Mouse (Mus musculus) heart, embryonic 10.5 days (tissue): ENCODE measurements around the gene Col4a2. TPM values are rescaled to one million over a fixed set of nuclear protein-coding genes. Genes with fewer than 3 reads are reported as not detected.

ENCODE experiments used
- DNase-seq: peaks from one replicate; pipeline ENCODE4 v3.0.0-alpha.2; 2017; ENCODE audit warnings: low spot score
- H3K27ac ChIP-seq: fragments of 300-500 bp; sonication (generic); 2 replicates; pipeline ENCODE4 v1.5.1; 2016; ENCODE audit warnings: mild to moderate bottlenecking
- H3K27me3 ChIP-seq: fragments of 300-500 bp; sonication (generic); 2 replicates; pipeline ENCODE4 v1.6.1; 2016; ENCODE audit warnings: mild to moderate bottlenecking; ENCODE audit not compliant: poor library complexity, insufficient read depth, severe bottlenecking
- H3K36me3 ChIP-seq: fragments of 300-500 bp; sonication (generic); 2 replicates; pipeline ENCODE4 v1.6.1; 2016; ENCODE audit warnings: mild to moderate bottlenecking, moderate library complexity
- H3K4me1 ChIP-seq: fragments of 300-500 bp; sonication (generic); 2 replicates; pipeline ENCODE4 v1.6.1; 2016; ENCODE audit warnings: mild to moderate bottlenecking
- H3K4me3 ChIP-seq: fragments of 300-500 bp; sonication (generic); 2 replicates; pipeline ENCODE4 v1.5.1; 2016; ENCODE audit warnings: mild to moderate bottlenecking, moderate library complexity
- H3K9me3 ChIP-seq: fragments of 300-500 bp; sonication (generic); 2 replicates; pipeline ENCODE4 v1.6.1; 2016; ENCODE audit warnings: mild to moderate bottlenecking, moderate library complexity
- WGBS: fragments of 180-500 bp; shearing (Covaris S2); methylation state at CpG from one replicate; pipeline ENCODE4 v1.1.7; 2016; 5-methylcytosine and 5-hydroxymethylcytosine counted together
- polyA plus RNA-seq: library from polyadenylated mRNA; unstranded; fragments of >200 nt; fragmentation: Nextera tagmentation; extraction: Ambion mirVana; gene quantifications from 2 replicates; pipeline ENCODE4 v1.2.1, GENCODE M21; 2016

Col4a2 gene
- polyA plus RNA-seq, 1 experiment from 2014 or later, result 54.9 TPM

DNA sequence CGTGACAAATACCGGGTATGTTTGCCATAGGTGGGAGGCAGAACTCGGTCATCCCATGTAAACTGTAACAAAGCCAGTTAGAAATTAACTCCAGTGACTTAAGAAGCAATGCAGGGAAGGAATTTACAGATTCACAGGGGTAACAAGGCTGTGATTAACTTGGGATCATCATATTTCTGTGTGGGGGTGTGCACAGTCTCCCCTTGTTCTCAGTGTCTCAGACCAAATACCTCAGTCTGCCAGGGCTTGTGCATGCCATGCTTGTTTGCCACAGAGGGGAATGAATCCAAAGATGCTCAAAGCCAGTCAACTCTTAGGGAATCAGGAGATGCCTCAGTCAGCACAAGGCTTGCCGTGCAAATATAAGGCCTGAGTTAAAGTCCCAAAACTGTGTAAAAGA lies 89.6 kb downstream of the Col4a2 start:
- Histone ChIP-seq H3K27ac (no peak overlapping the region), H3K4me1 (peaks cover 58% of the 10 kb centered on the region), H3K36me3 (peaks cover 57% of the 10 kb centered on the region), H3K9me3 (no peaks in the 10 kb centered on the region), H3K27me3 (no peaks in the 10 kb centered on the region), H3K4me3 (no peak overlapping the region)
- no peak for DNase-seq
- 92% methylated on average over 4 of the region's 4 CpGs for WGBS

DNA sequence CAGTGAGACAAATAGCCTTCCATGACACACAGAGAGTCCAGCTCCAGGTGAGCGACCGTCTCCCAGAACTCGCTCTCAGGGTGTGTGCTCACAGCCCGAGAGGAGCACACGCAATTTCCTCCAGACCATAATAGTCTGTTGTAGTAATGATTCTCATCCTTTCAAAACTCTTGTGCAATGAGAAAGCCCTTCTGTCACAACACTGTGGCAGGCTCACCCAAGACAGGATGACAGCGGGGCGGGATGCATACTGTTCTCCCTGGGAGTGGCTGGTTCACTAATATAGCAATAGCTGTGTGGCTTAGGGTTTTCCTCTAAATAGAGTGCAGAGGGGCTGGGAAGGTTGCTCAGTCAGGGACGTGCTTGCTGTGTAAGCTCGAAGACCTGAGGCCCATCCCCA lies 91.2 kb downstream of the Col4a2 start:
- no peak for DNase-seq
- H3K27ac ChIP-seq, result no peak overlapping the region
- peaks cover 58% of the 10 kb centered on the region for H3K4me1 ChIP-seq
- peaks cover 65% of the 10 kb centered on the region for H3K36me3 ChIP-seq
- no peaks in the 10 kb centered on the region for H3K27me3 ChIP-seq
- H3K9me3 ChIP-seq, result no peaks in the 10 kb centered on the region
- H3K4me3 ChIP-seq, result no peak overlapping the region
- WGBS, result 95% methylated on average over 9 of the region's 9 CpGs

DNA sequence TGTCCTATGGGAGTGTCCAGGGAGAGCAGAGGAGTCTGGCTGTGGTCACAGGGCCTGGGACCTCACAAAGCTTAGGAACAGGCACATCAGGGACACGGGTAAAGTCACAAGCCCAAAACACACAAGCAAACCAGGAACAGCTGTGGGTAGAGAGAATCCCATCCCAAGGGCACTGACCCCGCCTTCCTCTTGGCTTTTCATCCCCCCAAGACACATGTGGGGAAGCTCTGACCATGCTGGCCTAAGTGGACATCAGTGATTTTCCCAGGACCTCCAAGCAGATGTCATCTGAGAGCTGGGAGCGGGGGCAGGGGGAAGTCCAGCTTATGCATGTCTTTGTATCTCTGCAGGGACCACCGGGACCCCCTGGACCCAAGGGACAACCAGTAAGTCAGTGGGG lies 92.0 kb downstream of the Col4a2 start:
- Histone ChIP-seq H3K27ac (peak overlapping the region; percentile 42), H3K27me3 (no peaks in the 10 kb centered on the region), H3K4me1 (peaks cover 50% of the 10 kb centered on the region), H3K4me3 (no peak overlapping the region), H3K9me3 (no peaks in the 10 kb centered on the region), H3K36me3 (peaks cover 70% of the 10 kb centered on the region)
- no peak for DNase-seq
- 68% methylated on average over 4 of the region's 4 CpGs for WGBS

DNA sequence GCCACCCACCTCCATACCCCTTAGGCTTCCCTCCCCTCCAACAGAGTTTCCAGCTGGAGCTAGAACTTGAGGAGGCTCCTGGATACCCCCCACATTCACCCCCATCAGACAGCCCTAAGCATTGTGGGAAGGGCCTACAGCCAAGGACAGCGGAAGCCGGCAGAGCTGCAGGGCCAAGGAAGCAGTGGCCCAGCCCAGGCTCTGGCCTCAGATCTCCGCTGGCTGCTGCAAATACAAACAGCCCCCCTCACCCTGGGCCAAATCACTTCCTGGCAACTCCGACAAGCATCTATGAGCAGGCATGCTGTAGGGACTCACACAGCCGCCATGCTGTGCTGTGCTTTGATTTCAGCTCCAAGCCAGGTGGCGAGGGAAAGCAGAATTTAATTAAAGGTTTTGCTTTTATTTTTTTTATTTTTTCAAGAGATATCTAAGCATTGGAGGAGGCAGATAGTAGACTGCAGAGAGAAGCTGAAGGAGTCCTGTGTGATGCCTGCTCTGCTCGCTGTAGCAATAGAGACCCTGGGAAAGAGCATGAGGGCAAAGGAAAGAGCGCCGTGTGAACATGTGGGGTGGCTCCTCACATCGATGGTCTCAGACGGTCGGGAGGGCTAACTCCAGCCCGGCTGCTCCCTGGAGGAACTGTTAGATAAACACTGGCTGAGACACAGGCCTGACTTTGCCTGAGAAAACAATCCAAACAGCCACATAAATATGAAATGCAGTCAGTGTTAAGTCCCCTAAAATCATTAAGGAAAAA lies 93.3 kb downstream of the Col4a2 start:
- Histone ChIP-seq H3K9me3 (no peaks in the 10 kb centered on the region), H3K27me3 (no peaks in the 10 kb centered on the region), H3K36me3 (peaks cover 76% of the 10 kb centered on the region), H3K27ac (peak overlapping the region; percentile 75), H3K4me3 (no peak overlapping the region), H3K4me1 (peaks cover 38% of the 10 kb centered on the region)
- WGBS, result 25% methylated on average over 13 of the region's 13 CpGs
- DNase-seq, result no peak

DNA sequence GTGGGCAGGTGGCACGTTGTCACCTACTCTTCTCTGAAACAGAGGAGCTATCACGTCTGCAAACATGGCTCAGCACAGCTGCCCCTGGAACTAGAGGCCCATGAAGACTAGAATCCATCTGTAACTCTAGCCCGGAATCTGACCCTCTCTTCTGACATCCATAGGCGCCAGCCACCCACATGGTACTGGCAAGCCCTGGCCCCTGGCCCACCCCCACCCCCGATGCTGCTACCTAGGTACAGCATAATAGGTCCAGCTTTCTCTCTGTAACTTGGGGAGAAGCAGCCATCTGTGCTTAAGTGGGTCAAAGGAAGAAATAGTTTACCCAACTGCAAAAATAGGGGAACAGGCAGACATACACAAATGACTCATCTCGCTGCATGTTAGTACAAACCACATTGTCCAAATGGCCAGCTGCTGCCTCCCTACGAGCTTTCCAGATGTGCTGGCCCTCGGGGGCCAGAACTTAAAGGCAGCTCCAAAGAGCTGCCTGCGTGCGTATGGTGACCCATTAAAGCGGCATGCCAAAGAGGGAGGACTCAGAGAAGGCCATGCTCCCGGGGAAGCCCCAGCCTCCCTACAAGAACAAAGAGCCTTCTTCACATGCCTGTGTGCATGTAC lies 99.0 kb downstream of the Col4a2 start:
- no peaks in the 10 kb centered on the region for H3K27me3 ChIP-seq
- no peak overlapping the region for H3K27ac ChIP-seq
- WGBS, result 81% methylated on average over 12 of the region's 12 CpGs
- no peak overlapping the region for H3K4me3 ChIP-seq
- no peak for DNase-seq
- no peaks in the 10 kb centered on the region for H3K9me3 ChIP-seq
- peaks cover 92% of the 10 kb centered on the region for H3K36me3 ChIP-seq
- H3K4me1 ChIP-seq, result peaks cover 18% of the 10 kb centered on the region

DNA sequence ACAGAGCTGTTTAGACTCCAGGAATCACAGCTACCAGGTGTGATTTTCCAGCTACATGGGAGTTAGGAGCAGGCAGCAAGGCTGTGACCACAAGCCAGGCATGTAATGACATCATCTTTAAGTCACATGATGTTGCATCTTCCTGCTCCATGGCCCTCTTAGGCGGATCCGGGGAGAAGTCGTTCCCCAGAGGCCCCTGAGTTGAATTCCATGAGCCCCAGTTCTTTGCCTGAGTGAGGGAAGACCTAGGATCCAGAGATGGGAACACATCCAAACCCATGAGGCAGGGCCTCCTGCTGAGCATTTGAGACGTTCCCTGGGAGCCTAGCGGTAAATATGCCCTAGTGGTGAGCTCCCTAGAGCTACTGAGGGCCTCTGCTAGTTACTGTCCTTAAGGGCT lies 99.8 kb downstream of the Col4a2 start:
- no peak overlapping the region for H3K27ac ChIP-seq
- no peaks in the 10 kb centered on the region for H3K9me3 ChIP-seq
- no peak for DNase-seq
- H3K4me3 ChIP-seq, result no peak overlapping the region
- WGBS, result 71% methylated on average over 5 of the region's 5 CpGs
- H3K36me3 ChIP-seq, result peaks cover 88% of the 10 kb centered on the region
- H3K4me1 ChIP-seq, result peaks cover 10% of the 10 kb centered on the region
- no peaks in the 10 kb centered on the region for H3K27me3 ChIP-seq

DNA sequence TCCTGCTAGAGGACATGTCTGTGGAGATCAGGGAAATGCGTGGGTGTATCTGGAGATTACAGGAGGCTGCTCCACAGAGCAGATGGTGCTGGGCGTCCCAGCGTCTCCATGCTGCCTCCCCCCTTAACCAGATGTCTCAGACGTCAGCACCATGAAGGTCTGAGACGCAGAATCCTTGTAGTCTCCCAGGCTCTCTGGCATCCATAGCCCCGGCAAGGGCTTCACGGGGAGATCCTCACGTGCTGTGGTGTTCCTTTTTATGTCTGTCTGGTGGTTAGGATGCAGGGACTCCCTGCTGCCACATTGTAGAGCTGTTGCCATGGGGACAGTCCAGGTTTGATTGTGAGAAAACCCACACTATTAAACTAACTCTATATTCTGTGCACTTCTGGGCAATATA lies 101.7 kb downstream of the Col4a2 start:
- Histone ChIP-seq H3K27ac (peak overlapping the region; percentile 42; the same call in 1 of the 2 replicates), H3K9me3 (no peaks in the 10 kb centered on the region), H3K4me1 (peaks cover 14% of the 10 kb centered on the region; the same call in 1 of the 2 replicates), H3K27me3 (no peaks in the 10 kb centered on the region), H3K36me3 (peaks cover 87% of the 10 kb centered on the region), H3K4me3 (no peak overlapping the region)
- 65% methylated on average over 8 of the region's 8 CpGs for WGBS
- no peak for DNase-seq

DNA sequence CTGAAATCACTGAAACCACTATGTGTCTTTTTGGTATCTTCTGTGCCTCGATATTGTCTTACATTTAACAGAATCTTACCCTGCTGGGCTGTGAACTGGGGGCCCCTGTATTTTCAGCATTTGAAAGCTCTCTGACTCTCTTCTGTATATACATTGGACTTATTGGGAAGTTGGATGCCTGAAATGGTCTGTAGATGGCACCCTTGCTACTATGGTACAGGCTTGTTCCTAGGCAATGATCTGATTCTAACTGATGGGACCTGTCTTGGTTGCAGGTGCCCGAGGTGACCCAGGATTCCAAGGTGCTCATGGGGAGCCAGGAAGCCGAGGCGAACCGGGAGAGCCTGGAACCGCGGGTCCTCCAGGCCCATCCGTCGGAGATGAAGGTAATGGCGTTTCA lies 102.5 kb downstream of the Col4a2 start:
- H3K4me1 ChIP-seq, result peaks cover 14% of the 10 kb centered on the region; the same call in 1 of the 2 replicates
- H3K4me3 ChIP-seq, result no peak overlapping the region
- 79% methylated on average over 10 of the region's 10 CpGs for WGBS
- no peak for DNase-seq
- H3K27me3 ChIP-seq, result no peaks in the 10 kb centered on the region
- no peaks in the 10 kb centered on the region for H3K9me3 ChIP-seq
- no peak overlapping the region for H3K27ac ChIP-seq
- peaks cover 80% of the 10 kb centered on the region for H3K36me3 ChIP-seq

DNA sequence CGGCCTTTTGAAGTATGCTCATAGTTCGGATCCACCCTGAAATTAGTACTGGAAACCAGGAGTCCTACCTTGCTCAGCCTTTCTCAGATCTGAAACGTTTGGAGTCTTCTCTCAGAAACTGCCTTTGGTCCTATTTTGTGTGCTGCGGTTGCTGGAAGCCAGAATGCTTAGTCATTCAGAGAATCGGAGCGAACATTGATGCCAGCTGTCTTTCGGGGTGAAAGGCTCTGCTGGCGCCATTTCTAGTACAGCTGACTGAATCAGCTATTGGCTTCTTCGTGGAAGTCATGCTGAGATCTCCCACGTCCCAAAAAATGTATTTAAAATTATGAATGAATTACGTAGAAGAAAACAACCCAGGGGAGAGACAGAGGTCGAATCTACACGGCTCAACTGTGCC lies 105.2 kb downstream of the Col4a2 start:
- Histone ChIP-seq H3K36me3 (peaks cover 73% of the 10 kb centered on the region), H3K27me3 (no peaks in the 10 kb centered on the region), H3K4me3 (no peak overlapping the region), H3K4me1 (peaks cover 21% of the 10 kb centered on the region), H3K27ac (no peak overlapping the region), H3K9me3 (no peaks in the 10 kb centered on the region)
- WGBS, result 81% methylated on average over 13 of the region's 13 CpGs
- no peak for DNase-seq

DNA sequence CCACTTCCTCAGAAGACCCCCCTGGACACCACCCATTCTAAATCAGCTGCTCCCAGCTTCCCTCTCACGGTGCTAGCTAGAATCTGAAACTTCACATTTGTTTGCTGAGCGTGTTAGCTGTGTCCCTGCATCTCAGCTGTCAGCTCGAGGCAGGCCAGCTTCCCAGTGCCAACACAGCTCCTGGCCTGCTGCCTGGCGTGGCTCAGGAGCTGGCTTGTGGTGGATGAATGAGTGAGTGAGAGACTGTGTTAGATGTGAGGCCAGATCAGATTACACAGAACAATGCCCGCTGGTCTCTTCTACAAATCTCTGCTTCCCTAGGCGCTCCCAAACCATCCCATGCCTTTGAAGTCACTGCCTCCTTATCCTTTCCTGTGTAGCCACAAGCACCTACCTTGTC lies 106.6 kb downstream of the Col4a2 start:
- Histone ChIP-seq H3K9me3 (no peaks in the 10 kb centered on the region), H3K27me3 (no peaks in the 10 kb centered on the region), H3K27ac (0 out of 2 replicates have a peak overlapping the region, but pooled peaks have one; percentile 6), H3K36me3 (peaks cover 71% of the 10 kb centered on the region), H3K4me1 (peaks cover 15% of the 10 kb centered on the region), H3K4me3 (no peak overlapping the region)
- WGBS, result 51% methylated on average over 6 of the region's 6 CpGs
- no peak for DNase-seq

DNA sequence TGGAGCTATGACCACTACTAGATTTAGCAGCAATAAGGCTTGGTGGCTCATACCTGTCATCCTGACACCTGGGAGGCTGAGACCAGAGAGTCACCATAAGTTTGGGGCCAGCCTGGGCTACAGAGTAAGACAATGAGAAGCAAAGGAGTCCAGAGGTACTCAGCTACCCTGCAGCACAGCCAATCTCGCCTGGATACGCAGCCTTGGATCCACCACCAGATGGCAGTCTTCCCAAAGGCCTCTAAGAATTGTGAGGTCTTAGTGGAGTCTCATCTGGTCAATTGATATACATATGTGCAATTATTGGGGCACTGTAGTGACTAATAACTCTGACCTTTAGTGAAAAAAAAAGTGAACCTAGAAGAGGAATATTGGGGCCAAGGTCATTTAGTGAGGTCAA lies 107.0 kb downstream of the Col4a2 start:
- H3K27ac ChIP-seq, result no peak overlapping the region
- peaks cover 70% of the 10 kb centered on the region for H3K36me3 ChIP-seq
- WGBS, result 13% methylated on average over 2 of the region's 2 CpGs
- DNase-seq, result peak; percentile 87
- H3K9me3 ChIP-seq, result no peaks in the 10 kb centered on the region
- H3K4me3 ChIP-seq, result no peak overlapping the region
- no peaks in the 10 kb centered on the region for H3K27me3 ChIP-seq
- peaks cover 14% of the 10 kb centered on the region for H3K4me1 ChIP-seq

DNA sequence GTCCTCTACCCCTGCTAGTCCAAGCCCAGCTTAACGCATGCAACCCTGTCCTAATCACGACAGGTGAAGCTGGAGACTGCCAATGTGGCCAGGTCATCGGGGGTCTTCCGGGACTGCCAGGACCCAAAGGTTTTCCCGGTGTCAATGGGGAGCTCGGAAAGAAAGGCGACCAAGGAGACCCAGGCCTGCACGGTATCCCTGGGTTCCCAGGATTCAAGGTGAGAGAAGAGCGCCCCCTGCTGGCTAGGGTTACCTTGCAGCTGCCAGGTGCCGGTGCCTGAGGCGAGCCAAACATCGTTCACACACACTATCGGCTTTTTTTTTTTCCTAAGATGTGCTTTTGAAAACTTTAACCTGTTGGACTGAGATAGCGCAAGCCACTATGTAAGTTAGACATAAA lies 108.5 kb downstream of the Col4a2 start:
- no peak for DNase-seq
- Histone ChIP-seq H3K9me3 (no peaks in the 10 kb centered on the region), H3K36me3 (peaks cover 70% of the 10 kb centered on the region), H3K4me1 (peaks cover 18% of the 10 kb centered on the region), H3K27me3 (no peaks in the 10 kb centered on the region), H3K27ac (no peak overlapping the region), H3K4me3 (no peak overlapping the region)
- 57% methylated on average over 14 of the region's 14 CpGs for WGBS

DNA sequence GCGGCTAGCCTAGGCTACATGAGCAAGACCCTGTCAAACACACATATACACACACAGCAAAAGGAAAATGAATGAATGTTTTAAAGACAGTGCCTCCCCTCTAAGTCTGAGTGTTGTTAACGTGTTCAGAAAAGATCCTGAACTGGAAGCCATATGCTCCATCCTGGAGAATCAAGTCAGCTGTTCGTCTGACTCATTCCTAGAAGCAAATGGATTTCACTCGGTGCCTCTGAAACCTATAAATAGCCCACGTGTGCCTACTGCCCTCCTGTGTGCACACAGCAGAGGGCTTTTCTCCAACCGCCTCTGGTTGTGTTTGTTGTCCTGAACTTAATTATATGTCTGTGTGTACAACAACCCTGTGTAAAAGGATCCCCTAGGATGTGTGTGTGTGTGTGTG lies 109.4 kb downstream of the Col4a2 start:
- H3K4me1 ChIP-seq, result peaks cover 18% of the 10 kb centered on the region
- no peaks in the 10 kb centered on the region for H3K27me3 ChIP-seq
- H3K27ac ChIP-seq, result no peak overlapping the region
- no peak overlapping the region for H3K4me3 ChIP-seq
- DNase-seq, result no peak
- WGBS, result 61% methylated on average over 6 of the region's 6 CpGs
- no peaks in the 10 kb centered on the region for H3K9me3 ChIP-seq
- H3K36me3 ChIP-seq, result peaks cover 69% of the 10 kb centered on the region
